Mouse (Mus musculus) liver, adult (tissue): ENCODE measurements at regions not wholly inside any gene's neighbourhood (a gene's known extent, or its start where the extent isn't known, plus 50 kb on each side); places are given as distances from the start of the nearest gene placed in this dataset.

Source experiments
- GATA4 ChIP-seq: IDR thresholded peaks from 2 replicates; pipeline ENCODE4 v1.6.1; 2014; ENCODE audit warnings: mild to moderate bottlenecking, low read length; ENCODE audit not compliant: insufficient replicate concordance

- TF ChIP-seq GATA4 = no peak
Observed at GRCm38 (mm10) chr16:93287520-93287919, 316.3 kb downstream of the Setd4 start.

GRCm38 (mm10) chr16:93286816-93287215, 317.0 kb downstream of the Setd4 start:
- no peak for TF ChIP-seq GATA4

DNA sequence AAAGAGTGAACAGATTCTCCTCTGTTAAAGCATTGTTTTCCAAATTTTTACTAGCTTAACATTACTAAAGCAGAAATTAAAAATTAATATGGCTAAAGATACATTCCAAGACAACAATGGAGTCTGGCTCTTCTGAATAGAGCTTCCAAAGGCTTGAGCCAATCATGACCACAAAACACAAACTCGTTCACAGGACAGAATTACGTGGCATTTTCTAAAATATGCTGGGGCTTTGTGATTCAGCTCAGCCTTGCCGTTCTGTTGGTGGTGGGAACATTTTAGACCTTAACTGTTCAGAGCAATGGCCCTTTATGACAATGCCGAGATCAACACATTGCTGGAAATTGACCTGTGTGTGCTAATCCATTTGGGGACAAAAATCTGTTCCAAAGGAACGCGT, 318.7 kb downstream of the Setd4 start:
- no peak for TF ChIP-seq GATA4

DNA sequence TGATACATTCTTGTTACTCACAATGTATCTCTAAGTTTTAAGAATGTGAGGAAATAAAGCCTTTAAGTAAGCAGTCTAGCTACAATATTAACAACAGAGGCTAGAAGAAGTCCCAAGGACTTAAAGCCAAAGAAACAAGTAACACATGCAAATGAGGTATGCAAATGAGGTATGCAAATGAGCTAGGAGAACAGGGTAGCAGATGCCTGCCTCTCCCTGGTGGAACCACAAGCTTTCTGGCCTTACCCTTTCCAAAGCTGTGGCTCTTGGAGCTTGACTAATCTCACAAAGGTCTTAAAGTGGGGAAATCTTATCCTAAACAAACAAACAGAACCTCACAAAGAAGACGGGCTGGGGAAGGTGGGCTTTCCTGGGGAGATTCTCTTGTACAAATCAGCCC, 322.1 kb downstream of the Setd4 start:
- TF ChIP-seq GATA4 = no peak

DNA sequence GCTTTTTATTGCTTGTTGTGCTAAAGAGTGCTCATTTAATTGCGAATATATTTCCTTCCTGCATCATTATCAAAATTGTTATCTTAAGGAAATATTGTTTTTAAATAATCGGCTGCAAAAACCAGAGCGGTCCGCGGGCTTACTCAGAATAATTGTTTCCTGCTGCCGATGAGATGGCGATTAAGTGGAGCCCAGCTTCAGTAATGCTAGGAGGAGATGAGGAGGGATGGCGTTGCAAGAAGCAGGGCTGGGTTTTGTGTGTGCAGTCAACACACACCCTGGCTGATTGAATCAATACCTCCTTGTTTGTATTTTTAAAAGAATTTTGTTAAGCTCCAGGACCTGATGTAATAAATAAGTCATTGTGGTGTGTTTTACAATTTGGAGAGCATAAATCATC, 331.2 kb downstream of the Setd4 start:
- TF ChIP-seq GATA4 = no peak

GRCm38 (mm10) chr16:93272146-93272545, 331.7 kb downstream of the Setd4 start:
- TF ChIP-seq GATA4 = no peak

- no peak for TF ChIP-seq GATA4
Observed at GRCm38 (mm10) chr16:93264061-93264585, 339.7 kb downstream of the Setd4 start.

DNA sequence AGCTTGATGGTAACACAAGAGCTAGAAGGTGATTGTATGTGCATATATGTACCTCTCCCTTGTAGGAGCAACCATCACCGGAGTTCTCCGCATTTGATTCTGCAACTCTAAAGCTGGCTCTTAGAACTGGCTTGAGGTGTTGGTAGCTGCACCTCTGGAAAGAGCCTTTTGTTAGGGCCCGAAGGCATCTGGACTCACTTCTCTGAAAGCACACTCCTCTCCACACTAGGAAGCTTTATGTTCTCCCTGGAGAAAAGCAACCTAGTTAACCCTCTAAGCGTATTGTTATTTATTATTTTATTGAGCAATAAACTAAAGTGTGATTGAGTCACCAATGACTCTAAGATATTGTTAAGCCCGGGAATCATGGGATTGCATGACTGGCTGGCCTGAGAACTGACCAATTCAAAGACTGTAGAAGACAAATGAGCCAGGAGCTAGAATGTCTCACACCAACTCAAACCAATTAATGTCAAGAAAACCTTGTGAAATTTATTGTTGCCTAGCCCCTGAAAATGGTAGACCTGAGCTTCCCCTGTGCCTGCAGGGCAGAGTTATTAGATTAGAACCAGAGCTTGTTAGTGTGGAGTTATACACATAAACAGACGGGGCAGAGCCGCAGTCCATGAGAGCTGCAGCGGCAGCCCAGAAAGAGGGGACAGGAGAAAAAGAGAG, 340.6 kb downstream of the Setd4 start:
- TF ChIP-seq GATA4 = no peak

- TF ChIP-seq GATA4 = no peak
Observed at GRCm38 (mm10) chr16:93246825-93247224, 357.0 kb downstream of the Setd4 start.

DNA sequence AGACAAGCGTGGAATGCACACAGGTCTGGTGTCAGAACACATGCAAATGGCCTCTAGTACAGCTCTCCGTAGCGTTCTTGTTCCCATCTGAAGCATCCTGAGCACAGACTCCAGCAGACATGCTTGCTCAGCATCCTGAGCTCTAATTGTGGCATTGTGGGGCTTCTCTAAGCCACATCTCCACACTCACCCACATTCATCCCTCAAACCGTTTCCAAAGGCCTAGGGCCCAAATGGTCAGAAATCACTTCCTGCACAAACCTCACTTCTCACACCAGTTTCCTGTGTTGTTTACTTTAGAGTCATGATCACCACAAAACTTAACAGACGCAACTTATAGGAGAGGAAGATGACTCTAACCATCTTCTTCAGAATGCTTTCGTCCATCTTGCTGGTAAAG, 358.1 kb downstream of the Setd4 start:
- TF ChIP-seq GATA4 = no peak

- no peak for TF ChIP-seq GATA4
Observed at GRCm38 (mm10) chr16:93238898-93239297, 365.0 kb downstream of the Setd4 start.

- TF ChIP-seq GATA4 = no peak
Observed at GRCm38 (mm10) chr16:93238326-93238725, 365.5 kb downstream of the Setd4 start.

GRCm38 (mm10) chr16:93225644-93226043, 378.2 kb downstream of the Setd4 start:
- TF ChIP-seq GATA4 = no peak

GRCm38 (mm10) chr16:93225196-93225595, 378.7 kb downstream of the Setd4 start:
- TF ChIP-seq GATA4 = no peak

DNA sequence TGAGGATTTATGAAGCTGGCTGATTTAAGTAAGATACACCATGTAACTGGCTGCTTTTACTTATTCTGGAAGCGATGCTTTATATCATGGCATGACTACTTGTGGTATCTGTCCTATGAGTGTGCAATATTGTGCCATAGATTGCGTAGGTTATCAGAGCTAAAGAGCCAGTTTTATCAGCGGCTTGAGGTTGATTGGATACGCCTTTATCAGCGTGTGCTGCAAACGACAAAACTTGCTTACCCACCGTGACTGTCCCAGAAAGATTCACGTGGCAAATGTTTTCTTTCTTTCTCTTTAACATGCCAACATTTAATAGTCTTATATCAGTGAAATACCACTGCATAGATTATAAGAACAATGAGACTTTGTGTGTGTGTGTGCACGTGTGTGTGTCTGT, 384.1 kb downstream of the Setd4 start:
- no peak for TF ChIP-seq GATA4

DNA sequence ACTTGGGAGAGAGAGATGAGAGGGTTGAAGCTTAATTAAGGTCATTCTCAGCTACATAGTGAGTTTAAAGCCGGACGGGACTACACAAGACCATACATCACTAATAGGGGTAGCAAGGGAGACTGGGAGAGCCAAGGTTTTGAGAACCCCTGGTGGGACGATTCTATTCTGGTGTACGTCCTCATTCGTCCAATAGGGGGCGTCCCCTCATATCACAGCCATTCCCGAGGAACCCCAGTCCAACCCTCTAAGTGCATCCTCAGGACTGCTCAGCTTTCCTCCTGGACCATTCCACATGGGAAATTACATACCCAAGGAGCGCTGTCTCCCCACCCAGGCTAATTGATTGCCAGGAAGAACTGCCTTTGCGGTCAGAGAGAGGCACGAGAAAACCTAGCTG, 385.5 kb downstream of the Setd4 start:
- no peak for TF ChIP-seq GATA4

GRCm38 (mm10) chr16:93217600-93218226, 386.1 kb downstream of the Setd4 start:
- TF ChIP-seq GATA4 = no peak
